Mouse (Mus musculus) stomach, embryonic 15.5 days (tissue): ENCODE measurements around the gene 4933434E20Rik. TPM values are rescaled to one million over a fixed set of nuclear protein-coding genes. Genes with fewer than 3 reads are reported as not detected.

ENCODE experiments used
- ATAC-seq: fragments of 200-750 bp; cut with Nextera tagmentation; 2 replicates; pipeline ENCODE4 v1.8.0; 2017; ENCODE audit warnings: low read depth, moderate number of reproducible peaks, moderate TSS enrichment; ENCODE audit not compliant: insufficient read depth, low FRiP score
- H3K27ac ChIP-seq: fragments of 300-500 bp; sonication (generic); 2 replicates; pipeline ENCODE4 v1.5.1; 2015; ENCODE audit warnings: mild to moderate bottlenecking, inconsistent platforms
- H3K27me3 ChIP-seq: fragments of 300-500 bp; sonication (generic); replicated peaks from 2 replicates; pipeline ENCODE4 v1.6.1; 2015; ENCODE audit warnings: inconsistent platforms
- H3K36me3 ChIP-seq: fragments of 300-500 bp; sonication (generic); 2 replicates; pipeline ENCODE4 v1.6.1; 2015; ENCODE audit warnings: inconsistent platforms
- H3K4me1 ChIP-seq: fragments of 300-500 bp; sonication (generic); 2 replicates; pipeline ENCODE4 v1.6.1; 2015; ENCODE audit warnings: inconsistent platforms
- H3K4me2 ChIP-seq: fragments of 300-500 bp; sonication (generic); 2 replicates; pipeline ENCODE4 v1.6.1; 2015; ENCODE audit warnings: mild to moderate bottlenecking, inconsistent platforms
- H3K4me3 ChIP-seq: fragments of 300-500 bp; sonication (generic); replicated peaks from 2 replicates; pipeline ENCODE4 v1.5.1; 2015; ENCODE audit warnings: inconsistent platforms
- H3K9ac ChIP-seq: fragments of 300-500 bp; sonication (generic); 2 replicates; pipeline ENCODE4 v1.6.1; 2015; ENCODE audit warnings: inconsistent platforms
- H3K9me3 ChIP-seq: fragments of 300-500 bp; sonication (generic); 2 replicates; pipeline ENCODE4 v1.6.1; 2016; ENCODE audit warnings: inconsistent platforms
- WGBS: fragments of 180-500 bp; shearing (Covaris S2); methylation state at CpG from one replicate; pipeline ENCODE4 v1.1.7; 2015; 5-methylcytosine and 5-hydroxymethylcytosine counted together
- polyA plus RNA-seq: library from polyadenylated mRNA; unstranded; fragments of >200 nt; fragmentation: Nextera tagmentation; extraction: Ambion mirVana; gene quantifications from 2 replicates; pipeline ENCODE4 v1.2.1, GENCODE M21; 2015

4933434E20Rik gene
- 163 and 166 TPM in 2 replicates for polyA plus RNA-seq

DNA sequence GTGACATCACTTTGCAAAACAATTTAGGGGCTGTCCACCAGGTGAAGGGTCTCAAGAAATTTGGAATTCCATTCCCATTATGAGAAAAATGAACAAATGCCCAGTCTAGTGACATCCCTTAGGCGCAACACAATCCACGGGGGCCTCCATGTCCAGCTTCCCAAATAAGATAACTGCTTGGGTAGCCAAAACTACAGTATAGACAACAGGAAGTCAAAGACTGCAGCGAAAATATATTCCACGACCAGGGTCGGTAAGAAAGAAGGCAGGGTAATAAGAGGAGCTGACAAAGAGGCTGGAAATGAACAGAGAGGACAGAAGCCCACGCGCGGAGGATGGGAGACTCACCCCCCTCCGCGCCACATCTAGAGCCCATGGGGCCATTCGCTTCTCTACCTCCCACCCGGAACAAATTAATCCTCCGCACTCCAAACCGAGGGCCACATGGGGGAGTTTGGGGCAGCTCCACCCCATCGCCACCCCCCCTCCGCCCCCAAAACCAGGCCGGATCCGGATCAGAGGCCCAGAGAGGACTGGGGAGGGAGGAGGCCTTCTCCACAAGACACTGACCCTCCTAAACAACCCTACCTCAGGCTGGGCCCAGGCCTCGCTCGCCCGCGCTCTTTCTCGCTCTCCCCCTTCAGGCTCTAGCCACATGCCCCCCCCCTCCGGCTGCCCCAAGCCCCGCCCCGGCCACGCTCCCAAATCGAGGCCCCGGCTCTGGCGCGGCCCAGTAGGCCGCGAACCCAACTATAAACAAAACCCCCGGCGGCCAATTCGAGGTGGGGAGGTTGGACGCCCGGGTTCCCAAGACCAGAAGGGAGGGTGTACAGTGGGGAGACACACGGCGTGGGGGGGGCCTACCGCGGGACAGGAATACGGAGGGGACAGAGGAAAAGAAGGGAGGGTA lies at the start of gene 4933434E20Rik:
4933434E20Rik (plus strand) TSS at position 196 of the 910 bp plus-strand sequence.
- under 1% methylated on average over 42 of the region's 43 CpGs for WGBS
- ATAC-seq: peak; percentile 68

DNA sequence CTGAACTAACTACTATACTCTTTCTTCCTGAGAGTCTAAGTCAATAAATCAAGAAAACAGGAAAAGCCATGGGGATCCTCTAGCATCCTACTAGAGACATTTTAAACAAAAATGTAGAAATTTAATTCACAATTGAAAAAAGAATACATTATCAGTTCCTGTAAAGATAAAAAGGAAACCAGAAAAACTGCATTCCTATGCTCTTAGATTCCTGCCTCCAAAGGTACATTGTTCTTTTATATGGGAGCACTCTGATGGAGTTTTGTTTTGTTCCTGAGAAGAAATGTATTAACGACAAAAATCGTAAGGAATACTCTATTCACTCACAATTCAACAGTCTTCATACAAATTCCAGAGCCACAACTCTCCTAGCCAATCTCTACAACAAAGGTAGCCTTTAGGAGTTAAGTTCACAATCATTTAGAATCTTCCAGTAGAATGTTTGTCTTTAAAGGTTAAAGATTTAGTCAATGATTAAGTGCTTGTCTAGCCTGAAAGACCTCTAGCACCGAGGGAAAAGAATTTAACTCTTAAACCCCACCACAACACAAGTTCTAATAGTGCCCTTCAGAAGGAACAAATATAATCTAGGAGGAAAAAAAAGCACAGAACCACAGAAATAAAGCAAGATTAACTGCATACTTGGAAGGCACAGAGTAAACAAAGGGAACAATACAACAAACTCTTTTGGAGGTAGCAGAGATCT lies 47.2 kb upstream of the 4933434E20Rik start:
- WGBS: 40% methylated on average over 3 of the region's 3 CpGs
- Histone ChIP-seq H3K4me3 (no peak overlapping the region), H3K4me1 (peaks cover 4% of the 10 kb centered on the region; the same call in 1 of the 2 replicates), H3K27ac (0 out of 2 replicates have a peak overlapping the region, but pooled peaks have one; percentile 2), H3K9ac (no peak overlapping the region), H3K4me2 (no peak overlapping the region), H3K27me3 (no peaks in the 10 kb centered on the region), H3K9me3 (no peaks in the 10 kb centered on the region), H3K36me3 (peaks cover 46% of the 10 kb centered on the region)
- no peak for ATAC-seq

More for the DNA sequence above, at the start of gene 4933434E20Rik:
- Histone ChIP-seq H3K4me1 (0 out of 2 replicates have a peak, but pooled peaks cover 4% of the 10 kb centered on the region), H3K4me2 (peak within 1 kb of the TSS; percentile 57), H3K9me3 (no peaks in the 10 kb centered on the region), H3K9ac (peak within 1 kb of the TSS; percentile 91), H3K36me3 (no peaks in the 10 kb centered on the region; the same call in 1 of the 2 replicates), H3K27me3 (no peaks in the 10 kb centered on the region), H3K4me3 (peak within 1 kb of the TSS; percentile 86), H3K27ac (peak within 1 kb of the TSS; percentile 96)

DNA sequence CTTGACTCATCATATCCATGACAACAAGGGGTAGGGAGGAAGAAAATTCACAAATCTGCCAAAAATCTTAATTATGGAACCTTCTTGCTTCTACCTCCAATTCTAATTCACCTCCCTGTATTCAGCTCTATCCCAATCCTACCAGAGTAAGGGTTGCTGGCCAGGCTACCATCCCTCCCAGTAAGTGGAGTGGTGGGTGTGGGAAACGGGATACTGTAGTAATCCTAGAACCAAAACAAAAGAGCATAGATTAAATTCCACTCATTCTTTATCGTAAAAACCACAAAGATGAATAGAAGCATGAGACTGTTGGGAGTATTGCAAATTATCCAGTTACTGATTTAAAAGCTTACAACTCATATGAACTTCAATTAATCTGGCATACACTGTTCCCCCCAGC lies 41.1 kb upstream of the 4933434E20Rik start:
- no peak overlapping the region for H3K4me2 ChIP-seq
- no peak for ATAC-seq
- H3K4me1 ChIP-seq: no peaks in the 10 kb centered on the region
- H3K9ac ChIP-seq: no peak overlapping the region
- H3K4me3 ChIP-seq: no peak overlapping the region
- H3K36me3 ChIP-seq: peaks cover 75% of the 10 kb centered on the region
- no peak overlapping the region for H3K27ac ChIP-seq
- 71% methylated on average over 2 of the region's 2 CpGs for WGBS
- no peaks in the 10 kb centered on the region for H3K27me3 ChIP-seq
- no peaks in the 10 kb centered on the region for H3K9me3 ChIP-seq

DNA sequence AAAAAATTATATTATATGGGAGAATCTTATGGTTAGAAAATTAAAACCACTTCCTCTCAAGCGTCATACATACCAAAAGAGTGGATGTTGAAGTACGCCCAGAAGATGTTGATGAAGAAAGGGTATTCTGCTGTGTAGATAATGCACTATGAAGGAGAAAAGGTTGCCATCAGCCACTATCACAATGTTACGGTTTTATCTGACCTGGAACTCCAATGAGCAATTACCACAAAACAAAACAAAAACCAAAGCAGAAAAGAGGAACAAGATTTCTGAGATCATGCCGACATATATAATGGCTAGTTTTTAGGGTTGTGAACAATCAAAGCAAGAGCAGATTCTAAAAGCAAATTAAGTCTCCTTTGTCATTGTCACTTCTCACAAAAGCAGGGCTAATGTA lies 34.8 kb upstream of the 4933434E20Rik start:
- no peaks in the 10 kb centered on the region for H3K4me1 ChIP-seq
- no peaks in the 10 kb centered on the region for H3K27me3 ChIP-seq
- H3K9ac ChIP-seq: no peak overlapping the region
- no peak overlapping the region for H3K27ac ChIP-seq
- no peak for ATAC-seq
- H3K36me3 ChIP-seq: peaks cover 71% of the 10 kb centered on the region
- no peaks in the 10 kb centered on the region for H3K9me3 ChIP-seq
- 84% methylated on average over 4 of the region's 4 CpGs for WGBS
- H3K4me2 ChIP-seq: no peak overlapping the region
- H3K4me3 ChIP-seq: no peak overlapping the region

DNA sequence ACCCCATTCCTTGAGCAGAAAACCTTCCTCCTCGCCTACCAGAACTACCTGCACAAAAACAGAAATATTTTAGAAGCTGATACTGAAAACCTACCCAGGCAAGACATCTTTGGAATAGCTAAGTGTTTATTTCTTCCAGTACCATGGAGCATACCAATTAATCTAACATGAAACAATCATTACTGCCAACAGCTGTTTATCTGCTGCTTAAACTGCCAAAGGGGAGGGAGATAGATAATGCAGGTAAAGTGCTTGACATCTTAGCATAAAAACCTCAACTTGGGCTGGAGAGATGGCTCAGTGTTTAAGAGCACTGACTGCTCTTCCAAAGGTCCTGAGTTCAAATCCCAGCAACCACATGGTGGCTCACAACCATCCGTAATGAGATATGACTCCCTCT lies 16.8 kb upstream of the 4933434E20Rik start:
- no peak for ATAC-seq
- H3K9me3 ChIP-seq: no peaks in the 10 kb centered on the region
- no peaks in the 10 kb centered on the region for H3K4me1 ChIP-seq
- H3K4me2 ChIP-seq: no peak overlapping the region
- H3K4me3 ChIP-seq: no peak overlapping the region
- WGBS: 91% methylated on average over 2 of the region's 2 CpGs
- no peak overlapping the region for H3K27ac ChIP-seq
- no peak overlapping the region for H3K9ac ChIP-seq
- peaks cover 37% of the 10 kb centered on the region; the same call in 1 of the 2 replicates for H3K36me3 ChIP-seq
- no peaks in the 10 kb centered on the region for H3K27me3 ChIP-seq

DNA sequence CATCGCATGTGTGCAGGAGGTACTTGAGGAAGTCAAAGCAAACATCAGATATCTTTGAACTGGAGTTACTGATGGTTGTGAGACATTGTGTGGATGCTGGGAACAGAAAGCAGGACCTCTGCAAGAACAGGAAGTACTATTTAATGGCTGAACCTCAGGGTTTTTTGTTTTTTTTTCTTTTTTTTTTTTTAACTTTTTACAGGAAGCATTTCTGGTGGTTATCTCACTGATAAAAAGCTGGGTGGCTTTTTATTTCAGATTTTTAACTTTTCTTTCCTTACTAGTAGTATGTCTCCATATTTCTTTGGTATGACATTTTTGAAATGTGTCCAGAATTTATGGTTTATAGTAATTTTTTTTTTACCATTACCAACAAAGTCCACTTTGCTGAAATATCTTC lies 15.2 kb upstream of the 4933434E20Rik start:
- Histone ChIP-seq H3K9me3 (no peaks in the 10 kb centered on the region), H3K9ac (no peak overlapping the region), H3K4me1 (no peaks in the 10 kb centered on the region), H3K27me3 (no peaks in the 10 kb centered on the region), H3K4me3 (no peak overlapping the region), H3K4me2 (no peak overlapping the region), H3K27ac (no peak overlapping the region), H3K36me3 (peaks cover 32% of the 10 kb centered on the region; the same call in 1 of the 2 replicates)
- ATAC-seq: no peak
- 90% methylated on average over 1 of the region's 1 CpGs for WGBS

DNA sequence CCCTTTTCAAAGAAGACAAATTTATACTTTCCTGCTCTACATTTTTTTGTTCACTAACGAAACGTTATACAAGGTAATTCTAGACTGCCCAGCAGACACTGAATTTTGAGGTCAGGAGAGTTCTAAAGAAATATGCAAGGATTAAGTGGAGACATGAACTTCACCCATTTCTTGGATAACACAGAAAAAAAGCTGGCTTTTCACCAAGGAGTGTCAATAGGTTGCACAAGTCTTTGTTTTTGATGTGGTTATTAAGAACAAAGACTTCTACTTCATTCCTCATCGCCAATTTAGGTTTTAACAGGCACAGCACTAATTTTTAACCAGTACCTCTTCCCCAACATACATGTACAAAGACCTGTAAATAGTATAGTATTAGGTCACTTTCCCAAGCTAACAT lies 1.7 kb upstream of the 4933434E20Rik start:
- H3K9me3 ChIP-seq: no peaks in the 10 kb centered on the region
- H3K9ac ChIP-seq: no peak overlapping the region
- H3K27ac ChIP-seq: no peak overlapping the region
- no peak overlapping the region for H3K4me3 ChIP-seq
- H3K36me3 ChIP-seq: peaks cover 4% of the 10 kb centered on the region; the same call in 1 of the 2 replicates
- no peaks in the 10 kb centered on the region for H3K27me3 ChIP-seq
- no peak overlapping the region for H3K4me2 ChIP-seq
- ATAC-seq: no peak
- WGBS: 37% methylated on average over 3 of the region's 3 CpGs
- H3K4me1 ChIP-seq: 0 out of 2 replicates have a peak, but pooled peaks cover 4% of the 10 kb centered on the region

DNA sequence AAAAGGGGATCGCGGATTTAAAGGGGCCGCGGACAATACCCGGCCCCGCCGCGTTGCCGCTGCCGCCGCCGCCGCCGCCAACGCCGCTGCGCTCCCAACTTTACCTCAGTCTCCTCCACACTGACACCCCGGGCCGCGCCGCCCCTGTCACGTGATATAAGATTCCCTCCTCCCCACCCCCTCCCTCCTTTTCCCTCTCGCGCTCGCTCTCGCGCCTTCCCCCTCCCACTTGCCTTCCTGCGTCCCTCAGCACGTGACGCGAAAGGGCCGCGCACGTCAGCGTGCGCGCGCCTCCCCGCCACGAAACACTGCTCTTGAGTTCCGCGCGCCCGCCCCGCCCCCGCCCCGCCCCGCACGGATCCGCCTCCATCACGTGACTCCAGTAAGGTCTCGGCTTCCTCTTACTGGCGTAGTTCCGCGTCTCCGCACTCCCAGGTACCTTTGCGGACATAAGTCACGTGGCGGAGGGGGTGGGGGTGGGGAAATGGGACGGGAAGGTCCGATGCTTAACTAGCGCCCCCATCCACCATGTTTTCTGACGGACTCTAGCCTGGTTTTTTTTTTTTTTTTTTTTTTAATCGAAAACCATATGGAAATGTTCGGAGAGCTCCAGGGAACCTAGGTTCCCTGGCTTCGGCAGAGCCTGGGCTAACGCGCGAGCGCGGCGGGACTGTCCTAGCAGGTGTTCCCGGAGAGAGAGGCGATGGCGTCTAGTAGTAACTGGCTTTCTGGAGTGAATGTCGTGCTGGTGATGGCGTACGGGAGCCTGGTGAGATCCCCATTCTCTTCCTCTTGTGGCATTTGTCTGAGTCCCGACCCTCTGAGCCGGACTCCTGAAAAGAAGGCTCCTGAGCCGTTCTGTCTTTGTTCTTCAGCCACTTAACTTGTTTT lies 1.2 kb downstream of the 4933434E20Rik start, which contains the start of gene Ubap2l:
Ubap2l (minus strand) TSS at position 278 of the 891 bp plus-strand sequence.
- Histone ChIP-seq H3K27me3 (no peaks in the 10 kb centered on the region), H3K4me3 (peak within 1 kb of the TSS; percentile 86), H3K4me1 (0 out of 2 replicates have a peak, but pooled peaks cover 4% of the 10 kb centered on the region), H3K9ac (peak within 1 kb of the TSS; percentile 91), H3K27ac (peak within 1 kb of the TSS; percentile 98), H3K9me3 (no peaks in the 10 kb centered on the region), H3K36me3 (peaks cover 6% of the 10 kb centered on the region), H3K4me2 (peak within 1 kb of the TSS; percentile 57)
- WGBS: under 1% methylated on average over 67 of the region's 81 CpGs
- ATAC-seq: peak; percentile 89

DNA sequence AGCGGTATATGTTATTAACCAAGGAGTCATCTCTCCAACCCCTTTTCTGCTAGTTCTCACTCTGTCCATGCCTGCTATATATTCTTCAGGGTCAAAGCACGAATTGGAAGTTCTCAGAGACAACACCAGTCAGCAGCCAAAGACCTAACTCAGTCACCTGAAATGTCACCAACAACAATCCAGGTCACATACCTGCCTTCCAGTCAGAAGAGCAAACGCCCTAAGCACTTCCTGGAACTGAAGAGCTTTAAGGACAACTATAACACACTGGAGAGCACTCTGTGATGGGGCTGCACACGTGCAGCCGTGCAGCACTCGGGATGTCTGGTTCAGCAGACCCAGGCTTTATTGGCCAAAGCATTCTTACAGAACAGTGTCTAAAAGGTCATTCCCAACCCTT lies 10.1 kb downstream of the 4933434E20Rik start:
- Histone ChIP-seq H3K27ac (no peak overlapping the region), H3K27me3 (no peaks in the 10 kb centered on the region), H3K9ac (no peak overlapping the region), H3K9me3 (no peaks in the 10 kb centered on the region), H3K4me2 (no peak overlapping the region), H3K4me3 (no peak overlapping the region), H3K4me1 (no peaks in the 10 kb centered on the region), H3K36me3 (peaks cover 18% of the 10 kb centered on the region)
- no peak for ATAC-seq
- WGBS: 91% methylated on average over 6 of the region's 6 CpGs

DNA sequence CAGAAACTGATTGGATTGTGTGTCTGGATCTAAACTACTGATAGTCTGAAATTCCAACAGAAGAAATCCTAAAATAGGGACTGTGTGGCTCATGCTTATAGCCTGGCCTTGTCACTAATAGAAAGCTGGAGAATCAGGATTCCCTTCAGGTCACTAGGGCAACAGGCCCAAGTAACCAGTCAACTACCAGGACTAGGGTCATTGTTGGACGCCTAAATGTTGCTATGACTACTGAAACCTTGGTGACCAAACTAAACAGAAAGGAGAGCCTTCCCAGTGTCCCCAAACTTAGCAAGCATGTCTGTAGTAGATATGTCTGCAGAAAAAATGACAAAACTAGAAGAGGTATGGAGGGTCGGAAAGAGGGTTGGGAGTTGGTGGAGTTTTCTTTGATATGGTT lies 11.1 kb downstream of the 4933434E20Rik start:
- Histone ChIP-seq H3K4me1 (no peaks in the 10 kb centered on the region), H3K4me3 (no peak overlapping the region), H3K27ac (no peak overlapping the region), H3K4me2 (no peak overlapping the region), H3K27me3 (no peaks in the 10 kb centered on the region), H3K9me3 (no peaks in the 10 kb centered on the region), H3K36me3 (peaks cover 13% of the 10 kb centered on the region), H3K9ac (no peak overlapping the region)
- WGBS: 69% methylated on average over 2 of the region's 2 CpGs
- no peak for ATAC-seq

DNA sequence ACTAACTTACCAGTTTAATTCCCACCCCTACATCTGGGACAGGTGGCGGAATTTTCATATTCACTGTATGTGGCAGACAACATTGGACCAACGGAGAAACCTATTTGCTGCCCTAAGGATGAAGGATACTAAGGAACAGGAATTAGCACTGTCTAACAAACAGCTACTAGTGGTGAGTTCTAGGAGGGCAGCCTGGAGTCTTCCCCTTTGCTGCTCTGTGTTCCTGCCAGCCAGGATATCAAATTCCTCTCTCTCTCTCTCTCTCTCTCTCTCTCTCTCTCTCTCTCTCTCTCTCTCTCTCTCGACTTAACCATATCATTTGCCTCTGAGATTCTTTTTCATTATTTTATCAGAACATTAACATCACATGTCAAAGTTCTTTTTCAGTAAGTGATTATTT lies 12.9 kb downstream of the 4933434E20Rik start:
- H3K4me3 ChIP-seq: no peak overlapping the region
- H3K9me3 ChIP-seq: no peaks in the 10 kb centered on the region
- no peak overlapping the region for H3K9ac ChIP-seq
- H3K4me1 ChIP-seq: no peaks in the 10 kb centered on the region
- no peaks in the 10 kb centered on the region for H3K27me3 ChIP-seq
- peaks cover 12% of the 10 kb centered on the region for H3K36me3 ChIP-seq
- no peak for ATAC-seq
- no peak overlapping the region for H3K27ac ChIP-seq
- H3K4me2 ChIP-seq: no peak overlapping the region
- WGBS: 82% methylated on average over 3 of the region's 3 CpGs
